Comparison of ENCODE assay signal across 18 mouse cellular contexts in the genomic region with DNA sequence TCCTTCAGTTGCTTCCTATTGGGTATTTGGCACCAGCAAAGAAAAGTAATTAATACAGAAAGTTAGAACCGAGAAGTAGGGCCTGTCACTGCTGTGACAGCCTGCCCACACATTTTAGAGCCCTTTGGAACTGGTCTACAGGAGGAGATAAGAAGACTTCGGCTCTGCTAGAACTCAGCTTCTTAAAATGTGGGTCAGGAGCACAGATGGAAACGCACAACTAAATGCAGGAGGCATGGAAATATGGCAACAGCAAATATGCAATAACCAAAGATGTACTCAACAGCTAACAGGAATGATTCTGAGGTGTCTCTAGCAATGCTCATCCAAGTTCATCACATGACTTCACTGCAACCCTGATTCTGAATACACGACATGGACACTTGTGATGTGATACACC.
"Had no signal": no experiment of that assay in that cellular context is flagged by ENCODE, and none has a peak within 500 bp of the region (broad histone marks: within the 10 kb centered on the region; RNA-seq: fewer than 3 reads in every experiment).

No protein-coding gene starts in this region.

- ATAC-seq: liver, postnatal 0 days; midbrain, embryonic 16.5 days had no signal

- H3K27ac ChIP-seq: liver, embryonic 15.5 days; midbrain, embryonic 10.5 days; midbrain, embryonic 12.5 days; neural tube, embryonic 13.5 days; neural tube, embryonic 15.5 days had no signal

- H3K9me3 ChIP-seq: liver, embryonic 15.5 days; midbrain, embryonic 10.5 days; midbrain, embryonic 12.5 days had no signal

- H3K27me3 ChIP-seq: liver, embryonic 15.5 days; midbrain, embryonic 12.5 days; neural tube, embryonic 13.5 days; neural tube, embryonic 15.5 days had no signal

- H3K4me3 ChIP-seq: liver, embryonic 15.5 days; midbrain, embryonic 10.5 days; midbrain, embryonic 12.5 days; myocyte; neural tube, embryonic 13.5 days; neural tube, embryonic 15.5 days had no signal

- H3K9ac ChIP-seq: liver, embryonic 15.5 days; liver, postnatal 0 days; lung, embryonic 14.5 days; midbrain, embryonic 12.5 days; neural tube, embryonic 13.5 days; neural tube, embryonic 15.5 days had no signal

- DNase-seq: liver, postnatal 0 days; lung, embryonic 14.5 days; lung, postnatal 10 days; lung, postnatal 4 days; midbrain, embryonic 14.5 days; retina, postnatal 1 day; right cerebral cortex, postnatal 14 days; spleen, adult 18-20 months; thymus, adult 18-20 months; thymus, postnatal 14 days; thymus, postnatal 36 days had no signal

- H3K36me3 ChIP-seq: liver, embryonic 15.5 days; midbrain, embryonic 12.5 days; neural tube, embryonic 13.5 days; neural tube, embryonic 15.5 days had no signal

- H3K4me2 ChIP-seq: liver, embryonic 15.5 days; lung, embryonic 14.5 days; midbrain, embryonic 12.5 days; neural tube, embryonic 13.5 days; neural tube, embryonic 15.5 days had no signal
